Mouse (Mus musculus) induced T-regulatory cell, adult 2 months (primary cell): ENCODE data around the gene Usp2.

Experiments
- DNase-seq: peaks from one replicate; pipeline ENCODE4 v3.0.0-alpha.2; 2012; ENCODE audit warnings: low read depth

Usp2 gene

GRCm38 (mm10) chr9:44075996-44076763 lies 9.4 kb downstream of the Usp2 start:
- DNase-seq: no peak

GRCm38 (mm10) chr9:44076764-44077120 lies 9.9 kb downstream of the Usp2 start:
- DNase-seq: peak; percentile 84

- DNase-seq: no peak
These were observed 10.6 kb downstream of the Usp2 start for GRCm38 (mm10) chr9:44077266-44077910.

GRCm38 (mm10) chr9:44078136-44078797 lies 11.4 kb downstream of the Usp2 start:
- DNase-seq: no peak

- no peak for DNase-seq
These were observed 12.3 kb downstream of the Usp2 start for GRCm38 (mm10) chr9:44078955-44079756.

- no peak for DNase-seq
These were observed 13.4 kb downstream of the Usp2 start for GRCm38 (mm10) chr9:44079997-44080780.

GRCm38 (mm10) chr9:44080953-44081352 lies 14.1 kb downstream of the Usp2 start:
- DNase-seq: no peak

GRCm38 (mm10) chr9:44081581-44081980 lies 14.8 kb downstream of the Usp2 start:
- no peak for DNase-seq

- no peak for DNase-seq
These were observed 15.4 kb downstream of the Usp2 start for GRCm38 (mm10) chr9:44082266-44082665.

GRCm38 (mm10) chr9:44083392-44084121 lies 16.7 kb downstream of the Usp2 start:
- DNase-seq: no peak

GRCm38 (mm10) chr9:44084236-44084635 lies 17.4 kb downstream of the Usp2 start:
- DNase-seq: no peak

- peak; percentile 87 for DNase-seq
These were observed 17.9 kb downstream of the Usp2 start for GRCm38 (mm10) chr9:44084659-44085229.

- no peak for DNase-seq
These were observed 18.5 kb downstream of the Usp2 start for GRCm38 (mm10) chr9:44085276-44085675.

- DNase-seq: no peak
These were observed 19.2 kb downstream of the Usp2 start for GRCm38 (mm10) chr9:44085741-44086665.

GRCm38 (mm10) chr9:44086960-44087359 lies 20.1 kb downstream of the Usp2 start:
- DNase-seq: no peak

GRCm38 (mm10) chr9:44087761-44088455 lies 21.1 kb downstream of the Usp2 start:
- DNase-seq: no peak

- DNase-seq: no peak
These were observed 22.2 kb downstream of the Usp2 start for GRCm38 (mm10) chr9:44088877-44089608.
